Mouse (Mus musculus) testis, postnatal 14 days (tissue): Measurements from ENCODE around the gene Tcl1b2.
"Not testable (repeated sequence)": the region's sequence is repeated elsewhere in the genome, so short reads cannot be mapped to it uniquely, and the experiment has no call there.

Source experiments
- DNase-seq: peaks from one replicate; pipeline ENCODE4 v3.0.0; 2021; ENCODE audit warnings: low spot score

The Tcl1b2 gene

DNA sequence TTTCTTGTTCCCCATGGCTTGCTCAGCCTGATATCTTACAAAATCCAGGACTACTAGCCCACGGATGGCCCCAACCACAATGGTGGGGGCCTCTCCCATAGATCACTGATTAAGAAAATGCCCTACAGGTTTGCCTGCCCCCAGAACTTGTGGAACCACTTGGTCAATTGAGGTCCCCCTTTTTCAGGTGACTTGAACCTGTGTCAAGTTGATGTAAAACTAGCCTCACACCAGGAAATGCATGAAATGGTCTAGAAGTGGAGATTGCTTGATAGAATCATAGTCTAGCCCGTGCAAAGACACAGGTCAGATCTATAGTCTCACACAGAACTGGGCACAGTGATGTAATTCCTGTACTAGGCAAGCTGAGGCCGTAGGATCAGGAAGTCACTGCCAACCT lies at the start of gene Tcl1b2:
Gene Tcl1b2, plus strand, starts transcription at position 301 of the 400 bp plus-strand sequence.
- no peak for DNase-seq

DNA sequence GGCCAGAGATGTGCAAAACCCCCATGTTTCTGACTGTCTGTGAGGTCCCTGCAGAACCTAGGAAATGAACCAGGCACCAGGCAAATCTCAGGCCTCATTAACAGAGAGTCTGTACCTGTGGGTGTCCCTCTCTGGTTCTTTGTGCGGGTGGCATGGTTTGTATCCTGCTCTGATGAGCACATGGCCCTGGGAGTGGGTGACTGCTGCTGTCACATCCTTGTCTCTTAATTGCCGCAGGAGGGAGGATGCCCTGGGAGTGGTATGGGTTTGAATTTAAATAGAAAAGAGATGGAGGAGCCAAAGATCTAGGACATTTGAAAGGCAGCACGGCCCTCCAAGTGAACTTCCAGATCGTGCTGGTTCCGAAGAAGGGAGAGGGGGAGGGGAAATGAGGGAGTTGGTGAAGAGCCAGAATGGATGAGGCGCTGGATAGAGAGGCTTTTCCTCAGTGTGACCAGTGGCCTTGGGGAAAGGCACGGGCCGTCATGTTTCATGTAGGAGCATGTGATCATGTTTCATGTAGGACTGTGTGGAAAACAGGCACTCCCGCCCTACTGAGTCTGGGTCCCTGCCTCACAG lies 46.3 kb upstream of the Tcl1b2 start:
- no peak for DNase-seq

DNA sequence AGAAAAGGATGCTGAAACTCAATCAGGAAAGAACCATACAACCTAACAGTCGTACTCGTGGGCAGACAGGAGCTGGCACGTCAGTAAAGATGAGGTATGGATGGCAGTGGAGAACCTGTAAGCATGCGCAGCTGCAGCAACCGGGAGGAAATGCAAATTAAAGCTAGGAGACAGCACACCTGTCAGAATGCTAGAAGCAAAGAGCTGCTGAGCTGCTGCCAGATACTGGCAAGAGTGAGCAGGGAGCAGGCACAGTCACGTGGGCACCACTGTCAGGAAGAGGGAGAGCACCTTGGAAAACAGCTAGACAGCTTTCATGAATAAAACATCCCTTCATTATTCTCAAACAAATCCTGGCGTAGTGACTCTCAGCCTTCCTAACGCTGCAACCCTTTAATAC lies 42.9 kb upstream of the Tcl1b2 start:
- no peak for DNase-seq

DNA sequence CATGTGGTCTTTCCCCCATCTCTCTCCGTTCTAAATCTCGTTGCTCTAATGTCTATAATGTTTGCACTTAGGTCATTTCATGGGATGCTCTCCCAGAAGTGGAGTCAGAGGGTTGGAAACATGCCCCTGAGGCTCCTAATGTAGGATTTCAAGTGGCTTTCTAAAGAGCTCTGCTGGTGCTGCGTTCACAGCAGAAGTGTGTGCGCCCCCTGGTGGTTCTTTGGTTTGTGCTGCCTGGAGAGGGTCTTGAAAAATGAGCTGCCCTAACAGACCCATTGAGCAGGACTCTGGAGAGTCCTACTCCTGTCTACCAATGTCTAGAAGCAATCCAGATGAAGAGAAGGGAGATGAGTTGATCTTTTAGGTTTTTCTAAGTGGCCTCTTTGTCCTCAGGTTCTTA lies 41.8 kb upstream of the Tcl1b2 start:
- peak; percentile 49 for DNase-seq

DNA sequence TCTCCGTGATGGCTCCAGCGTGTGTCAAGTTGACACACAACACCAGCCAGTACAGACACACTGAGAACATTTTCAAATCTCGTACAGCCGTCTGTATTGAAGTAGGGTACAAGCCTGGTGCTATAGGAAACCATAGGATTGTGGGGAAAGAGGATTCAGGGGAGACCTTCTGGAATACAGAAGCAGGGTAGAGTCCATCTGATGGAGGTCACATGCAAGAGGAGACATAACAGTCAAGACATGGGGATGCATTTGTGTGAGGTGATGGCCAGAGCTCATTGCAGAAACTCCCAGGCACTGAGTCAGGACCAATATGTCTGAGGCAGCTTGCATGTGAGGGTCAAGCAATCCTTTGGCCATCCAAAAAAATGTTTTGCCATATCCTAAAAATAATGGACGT lies 40.5 kb upstream of the Tcl1b2 start:
- DNase-seq = no peak

DNA sequence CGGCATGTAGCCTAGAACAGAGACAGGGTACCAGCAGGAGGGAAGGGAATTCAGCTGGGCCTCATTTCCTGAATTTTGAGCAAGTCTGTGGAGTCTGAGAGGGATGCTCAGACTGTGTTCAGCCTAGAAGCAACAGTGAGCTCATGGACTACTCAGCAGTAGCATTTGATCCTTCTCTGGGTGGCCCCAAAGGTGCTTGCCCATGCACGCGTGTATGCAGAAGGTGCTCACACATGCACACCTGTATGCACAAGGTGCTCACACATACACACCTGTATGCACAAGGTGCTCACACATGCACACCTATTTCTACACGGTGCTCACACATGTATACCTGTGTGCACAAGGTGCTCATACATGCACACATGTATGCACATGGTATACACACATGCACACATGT lies 37.0 kb upstream of the Tcl1b2 start:
- DNase-seq = no peak

DNA sequence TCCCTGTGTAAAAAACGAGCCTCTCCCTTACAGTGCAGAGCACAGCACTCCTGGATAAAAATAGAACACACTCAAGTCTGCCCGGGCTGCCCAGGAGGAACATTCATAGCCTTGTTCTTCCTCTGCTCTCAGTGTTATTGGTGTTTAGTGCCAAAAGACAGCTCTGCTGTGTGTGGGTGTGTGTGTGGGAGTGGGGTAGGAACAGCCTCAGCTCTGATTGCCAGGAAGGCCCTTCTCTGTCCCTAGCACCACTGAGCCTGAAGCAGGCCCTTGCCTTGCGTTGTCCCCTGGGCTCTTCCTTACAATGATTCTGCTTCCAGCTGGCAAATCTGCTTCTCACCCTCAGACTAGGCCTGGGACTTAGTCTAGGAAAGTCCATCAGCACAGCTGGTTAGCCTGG lies 36.4 kb upstream of the Tcl1b2 start:
- peak; percentile 80 for DNase-seq

DNA sequence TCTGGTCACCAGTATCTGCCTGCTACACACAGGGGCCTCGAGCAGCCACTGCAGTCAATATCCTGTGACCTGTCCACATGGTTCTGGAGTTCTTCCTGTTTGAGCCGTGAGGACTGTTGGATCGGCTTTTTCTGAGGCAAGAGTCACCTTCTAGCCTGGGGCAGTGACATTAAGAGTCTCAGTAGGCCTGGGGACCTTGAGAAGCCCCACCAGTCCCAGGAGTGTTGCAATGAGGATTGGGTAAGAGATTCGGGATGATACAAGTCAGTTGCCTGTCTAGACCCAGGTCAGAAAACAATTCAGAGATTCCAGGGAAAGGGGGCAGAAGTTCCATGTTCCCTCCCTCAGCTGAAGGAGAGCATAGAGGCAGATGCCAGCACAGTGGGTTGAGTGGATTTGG lies 36.0 kb upstream of the Tcl1b2 start:
- DNase-seq = no peak

DNA sequence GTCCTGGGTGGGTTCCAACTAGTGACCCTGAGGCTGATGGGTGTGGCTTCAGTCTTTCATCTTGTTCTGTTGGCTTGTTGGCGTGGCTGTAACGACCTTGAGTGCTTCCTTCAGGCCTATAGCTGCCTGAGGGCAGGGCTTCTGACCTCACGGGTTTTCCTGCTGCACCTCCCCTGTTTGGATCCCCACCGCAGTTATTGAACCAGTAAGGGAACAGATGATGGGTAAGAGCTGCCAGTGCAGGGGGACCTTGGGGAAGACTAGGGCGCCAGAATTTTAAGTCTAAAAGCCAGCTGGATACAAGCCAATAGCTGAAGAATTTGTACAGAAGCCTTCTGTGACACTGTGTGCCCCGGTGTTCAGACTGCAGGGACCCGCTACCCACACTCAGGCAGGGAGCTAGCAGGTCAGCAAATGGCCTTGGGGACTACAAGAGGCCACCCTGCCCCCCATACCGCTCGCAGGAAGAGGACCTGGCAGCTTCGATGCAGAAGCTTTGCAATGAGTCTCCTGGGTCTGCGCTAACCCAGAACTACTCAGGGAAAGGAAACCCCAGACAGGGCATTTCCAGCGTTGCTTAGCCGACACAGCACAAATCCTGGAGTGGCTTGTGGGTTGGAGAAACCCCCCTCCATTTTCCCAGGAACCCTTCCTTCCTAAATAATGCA lies 33.4 kb upstream of the Tcl1b2 start:
- no peak for DNase-seq

DNA sequence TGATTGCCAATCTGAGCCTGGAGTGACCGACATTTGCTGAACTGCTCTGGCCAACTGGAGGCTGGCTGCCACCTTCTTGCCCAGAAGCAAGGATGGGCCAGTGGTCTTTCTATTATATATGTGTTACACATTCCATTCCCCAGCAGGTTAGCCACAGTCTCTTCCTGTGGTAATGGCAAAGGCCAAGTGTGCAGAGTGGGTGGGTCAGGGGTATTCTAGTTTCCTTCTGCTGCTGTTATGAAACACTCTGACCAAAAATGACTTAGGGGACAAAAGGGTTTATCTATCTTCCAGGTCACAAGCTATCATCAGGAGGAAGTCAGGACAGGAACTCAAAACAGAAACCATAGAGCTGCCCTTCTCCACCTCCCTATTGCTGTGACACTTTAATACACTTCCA lies 29.2 kb upstream of the Tcl1b2 start:
- DNase-seq = no peak

DNA sequence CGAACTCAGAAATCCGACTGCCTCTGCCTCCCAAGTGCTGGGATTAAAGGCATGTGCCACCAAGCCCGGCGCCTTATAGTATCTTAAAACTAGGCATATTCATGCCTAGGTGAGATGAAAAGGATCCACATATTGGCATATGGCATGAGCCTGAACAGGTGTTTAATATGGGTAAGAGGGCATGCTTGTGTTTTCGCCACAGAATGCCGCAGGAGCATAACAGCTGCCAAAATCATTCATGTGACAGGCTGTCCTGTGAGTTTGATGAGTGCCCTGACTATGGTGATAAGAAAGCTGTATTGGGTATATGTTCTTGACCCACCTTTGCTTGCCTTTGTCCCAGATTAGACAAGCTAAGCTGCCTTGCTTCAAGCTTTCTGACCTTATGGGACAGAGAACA lies 20.5 kb upstream of the Tcl1b2 start:
- DNase-seq = no peak

DNA sequence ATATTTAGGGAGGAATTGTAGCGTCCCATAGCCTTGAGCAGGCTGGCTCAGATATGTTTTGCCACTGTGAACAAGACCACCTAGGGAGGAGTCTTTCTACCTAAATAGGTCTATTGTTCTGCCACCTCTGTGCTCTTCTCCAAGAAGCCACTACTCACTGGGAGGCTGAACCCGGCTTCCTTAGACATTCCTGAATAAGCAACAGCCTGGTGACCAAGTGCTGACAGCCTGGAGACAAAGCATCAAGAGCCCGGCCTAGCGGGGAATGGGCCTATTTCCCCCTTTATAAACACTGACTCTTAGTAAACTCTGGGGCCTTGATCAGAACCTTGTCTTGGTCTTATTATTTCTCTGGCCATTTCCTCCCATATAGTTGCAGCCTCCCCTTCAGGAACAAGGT lies 19.3 kb upstream of the Tcl1b2 start:
- DNase-seq = no peak

DNA sequence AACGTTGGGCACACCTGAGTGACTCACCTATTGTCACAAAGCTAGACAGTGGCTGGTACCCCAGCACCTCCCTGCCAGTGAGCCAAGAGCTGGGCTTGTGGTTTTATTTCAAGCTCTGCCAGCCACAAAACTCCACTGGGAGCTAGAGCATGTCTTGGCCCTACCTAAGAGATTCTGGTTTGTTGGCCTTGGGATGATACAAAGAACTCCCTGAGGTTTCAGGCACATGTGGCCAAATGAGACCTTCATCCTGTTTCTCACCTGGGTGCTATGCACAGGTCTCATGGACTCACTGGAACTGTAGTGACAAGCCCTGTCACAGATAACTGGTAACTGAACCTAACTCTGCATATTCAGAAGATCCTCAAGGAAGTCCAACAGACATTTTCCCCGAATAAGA lies 18.2 kb upstream of the Tcl1b2 start:
- DNase-seq = no peak

DNA sequence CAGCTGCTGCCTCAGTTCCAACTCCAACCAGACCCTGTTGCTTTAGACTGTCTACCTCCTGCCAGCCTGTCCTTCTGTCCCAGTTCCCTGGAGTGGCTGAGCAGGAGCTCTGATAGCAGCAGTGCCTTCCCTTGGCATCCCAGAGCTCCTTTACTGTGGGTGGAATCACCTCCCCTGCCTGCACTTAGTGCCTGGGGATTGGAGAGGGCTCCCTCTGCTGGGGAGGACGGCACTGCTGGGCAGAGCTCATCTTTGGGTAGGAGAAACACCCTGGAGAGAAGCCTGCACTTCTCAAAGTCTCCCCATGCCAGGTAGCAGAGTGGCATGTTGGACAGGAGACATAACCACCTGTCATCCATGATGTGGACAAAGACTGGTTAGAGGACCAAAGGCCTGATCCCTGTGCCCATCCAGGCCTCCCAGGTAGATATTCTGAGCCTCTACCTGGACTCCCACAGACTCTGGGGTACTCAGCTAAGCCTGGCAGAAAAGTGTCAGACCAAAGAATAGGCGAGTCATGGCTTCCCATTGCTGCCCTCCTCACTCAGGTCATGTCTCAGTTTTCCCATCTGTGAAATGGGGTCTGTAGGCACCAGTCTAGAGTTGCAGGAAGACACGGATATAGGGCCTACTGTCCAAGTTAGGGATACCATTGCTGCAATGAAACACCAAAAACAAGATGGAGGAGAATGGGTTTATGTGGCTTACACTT lies 16.2 kb upstream of the Tcl1b2 start:
- not testable (repeated sequence) for DNase-seq

DNA sequence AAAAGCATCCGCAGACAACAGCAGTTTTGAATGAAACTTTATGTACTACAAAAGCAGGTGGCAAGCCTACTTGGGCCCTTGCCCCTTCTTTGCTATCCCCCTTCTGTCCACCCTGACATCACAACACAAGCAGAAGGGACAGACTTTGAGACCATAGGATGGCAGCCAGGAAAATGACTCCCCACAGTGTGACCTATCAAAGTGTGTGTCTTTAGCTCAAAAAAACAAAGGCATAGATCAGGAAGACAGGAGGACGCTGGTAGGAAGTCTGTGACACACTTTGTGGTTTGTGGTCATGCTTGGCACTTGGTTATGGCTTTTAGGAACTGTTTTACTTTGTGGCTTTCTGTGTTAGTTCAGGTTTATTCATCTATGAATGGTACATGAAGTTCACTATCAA lies 11.6 kb upstream of the Tcl1b2 start:
- not testable (repeated sequence) for DNase-seq

DNA sequence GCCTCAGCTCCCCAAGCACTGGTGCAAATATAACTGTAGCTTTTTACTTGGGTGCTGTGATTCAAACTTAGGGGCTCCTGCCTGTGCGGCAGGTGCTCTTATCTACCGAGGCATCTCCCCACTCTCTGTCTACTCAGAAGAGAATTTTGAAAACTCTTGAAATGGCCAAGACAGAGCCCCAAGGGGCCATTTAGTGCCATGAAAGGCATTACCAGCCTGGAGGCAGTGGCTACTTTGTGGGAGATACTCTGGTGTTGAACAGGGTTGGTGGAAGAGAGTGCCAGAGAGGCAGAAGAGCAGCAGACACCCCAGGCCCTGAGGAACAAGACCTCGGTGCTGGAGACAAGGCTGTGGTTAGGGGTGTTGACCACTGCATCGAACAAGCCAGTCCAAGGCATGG lies 11.0 kb upstream of the Tcl1b2 start:
- DNase-seq = not testable (repeated sequence)

DNA sequence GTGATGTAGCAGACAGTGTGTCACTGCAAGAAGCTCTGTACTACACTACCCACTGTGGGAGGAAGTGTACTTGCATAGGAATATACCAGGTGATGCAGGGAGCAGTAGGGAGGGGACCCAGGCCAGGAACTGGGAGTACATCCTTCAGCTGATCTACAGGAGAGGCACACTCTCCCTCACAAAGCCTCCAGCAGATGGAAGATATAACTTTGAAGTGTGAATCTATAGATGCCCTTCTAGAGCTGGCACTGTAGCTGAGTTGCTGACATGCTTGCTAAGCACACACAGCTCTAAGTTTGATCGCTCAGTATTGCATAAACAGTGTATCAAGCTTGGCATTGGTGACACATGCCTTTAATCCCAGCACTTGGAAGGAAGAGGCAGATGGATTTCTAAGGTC lies 8.1 kb upstream of the Tcl1b2 start:
- DNase-seq = not testable (repeated sequence)

DNA sequence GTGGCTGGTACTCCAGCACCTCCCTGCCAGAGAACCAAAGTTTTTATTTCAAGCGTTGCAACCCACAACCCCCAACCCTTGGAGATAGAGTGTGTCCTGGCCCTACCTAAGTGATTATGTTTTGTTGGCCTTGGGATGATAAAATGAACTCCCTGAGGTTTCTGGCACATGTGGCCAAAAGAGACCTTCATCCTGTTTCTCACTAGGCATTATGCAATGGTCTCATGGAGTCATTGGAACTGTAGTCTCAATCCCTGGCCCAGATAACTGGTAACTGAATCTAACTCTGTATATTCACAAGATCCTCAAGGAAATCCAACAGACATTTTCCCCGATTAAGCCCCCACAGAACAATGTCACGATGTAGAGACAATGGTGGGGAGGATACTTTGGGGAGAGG lies 2.7 kb upstream of the Tcl1b2 start:
- no peak for DNase-seq

DNA sequence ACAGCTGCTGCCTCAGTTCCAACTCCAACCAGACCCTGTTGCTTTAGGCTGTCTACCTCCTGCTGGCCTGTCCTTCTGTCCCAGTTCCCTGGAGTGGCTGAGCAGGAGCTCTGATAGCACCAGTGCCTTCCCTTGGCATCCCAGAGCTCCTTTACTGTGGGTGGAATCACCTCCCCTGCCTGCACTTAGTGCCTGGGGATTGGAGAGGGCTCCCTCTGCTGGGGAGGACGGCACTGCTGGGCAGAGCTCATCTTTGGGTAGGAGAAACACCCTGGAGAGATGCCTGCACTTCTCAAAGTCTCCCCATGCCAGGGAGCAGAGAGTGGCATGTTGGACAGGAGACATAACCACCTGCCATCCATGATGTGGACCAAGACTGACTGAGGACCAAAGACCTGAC lies 886 bp upstream of the Tcl1b2 start:
- DNase-seq = not testable (repeated sequence)

DNA sequence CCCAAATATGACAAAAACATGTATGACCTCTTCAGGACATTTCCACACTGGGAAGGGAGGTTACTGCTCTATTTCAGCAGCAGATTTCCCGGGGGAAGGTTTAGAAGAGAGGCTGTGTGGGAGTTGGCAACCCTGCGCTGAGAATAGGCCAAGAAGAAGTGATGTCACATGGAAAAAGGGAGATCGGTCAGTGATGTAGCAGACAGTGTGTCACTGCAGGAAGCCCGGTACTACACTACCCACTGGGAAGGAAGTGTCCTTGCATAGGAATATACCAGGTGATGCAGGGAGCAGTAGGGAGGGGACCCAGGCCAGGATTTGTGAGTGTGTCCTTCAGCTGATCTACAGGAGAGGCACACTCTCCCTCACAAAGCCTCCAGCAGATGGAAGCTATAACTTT lies 9.5 kb downstream of the Tcl1b2 start:
- not testable (repeated sequence) for DNase-seq

DNA sequence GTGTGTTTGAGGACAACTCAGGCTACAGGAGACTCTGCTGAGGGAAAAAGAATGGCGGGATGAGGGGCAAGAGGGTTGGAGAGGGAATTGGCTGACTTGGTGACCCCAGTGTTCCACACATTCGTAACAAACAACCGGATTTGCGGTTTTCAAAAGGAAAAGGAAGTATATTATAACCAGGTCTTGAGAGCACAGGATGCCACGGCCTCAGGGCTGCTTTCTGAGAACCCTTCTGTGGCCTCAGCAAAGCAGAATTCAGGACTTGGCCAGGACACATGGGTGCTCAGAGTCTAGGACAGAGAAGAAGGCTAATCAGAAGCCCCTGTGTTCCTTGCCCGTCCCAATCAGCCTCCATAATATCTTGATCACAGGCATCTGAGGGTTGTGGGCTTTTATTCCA lies 13.0 kb downstream of the Tcl1b2 start:
- DNase-seq = no peak

DNA sequence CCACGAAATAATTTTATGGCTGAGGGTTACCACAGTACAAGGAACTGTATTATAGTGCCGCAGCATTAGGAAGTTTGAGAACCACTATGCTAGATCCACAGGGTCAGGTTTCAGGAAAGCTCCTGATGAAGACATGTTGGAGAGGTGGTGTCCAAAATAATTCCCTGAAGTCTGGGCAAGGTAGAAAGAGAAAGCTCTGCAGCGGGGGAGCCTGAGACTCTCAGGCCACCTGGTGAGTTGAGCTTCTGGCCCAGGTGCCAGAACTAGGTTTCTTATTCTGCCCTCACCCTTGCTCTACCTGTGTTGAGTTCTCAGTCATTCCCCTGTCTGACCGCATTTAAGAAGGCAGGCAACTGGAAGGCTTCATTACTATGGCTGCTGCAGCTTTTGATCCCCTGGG lies 13.6 kb downstream of the Tcl1b2 start, which contains the start of gene Tcl1b1:
Gene Tcl1b1, plus strand, starts transcription at position 301 of the 400 bp plus-strand sequence.
- no peak for DNase-seq

DNA sequence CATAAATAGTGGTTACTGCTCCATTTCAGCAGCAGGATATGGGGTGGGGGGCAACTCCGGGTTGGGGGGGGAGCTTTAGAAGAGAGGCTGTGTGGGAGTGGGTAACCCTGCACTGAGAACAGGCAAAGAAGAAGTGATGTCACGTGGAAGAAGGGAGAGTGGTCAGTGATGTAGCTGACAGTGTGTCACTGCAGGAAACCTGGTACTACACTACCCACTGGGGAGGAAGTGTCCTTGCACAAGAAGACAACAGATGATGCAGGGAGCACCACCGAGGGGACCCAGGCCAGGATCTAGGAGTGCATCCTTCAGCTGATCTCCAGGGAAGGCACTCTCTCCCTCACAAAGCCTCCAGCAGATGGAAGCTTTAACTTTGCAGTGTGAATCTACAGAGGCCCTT lies 20.9 kb downstream of the Tcl1b2 start:
- no peak for DNase-seq

DNA sequence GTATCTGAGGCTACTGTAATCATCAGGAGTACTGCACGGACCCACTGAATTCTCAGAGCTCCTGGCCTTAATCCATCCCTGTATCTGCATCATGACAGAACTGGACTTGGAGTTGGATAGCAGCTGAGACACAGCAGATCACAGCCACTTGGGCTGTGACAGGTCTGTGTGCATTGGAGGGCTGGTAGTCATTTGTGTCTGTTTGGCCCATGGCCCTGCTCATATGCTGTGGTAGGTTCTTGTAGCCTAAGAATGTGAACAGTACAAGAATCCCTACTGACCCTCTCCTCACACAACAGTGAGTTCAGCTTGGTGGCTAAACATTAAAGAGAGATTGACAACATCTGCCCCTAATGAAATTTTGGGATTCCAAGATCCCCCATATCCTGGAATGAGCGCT lies 27.6 kb downstream of the Tcl1b2 start:
- no peak for DNase-seq
